Mouse (Mus musculus) hindbrain, embryonic 16.5 days (tissue): ENCODE results near the gene Emp3. TPM values are rescaled to one million over a fixed set of nuclear protein-coding genes. Genes with fewer than 3 reads are reported as not detected.
"Not testable (repeated sequence)": the region's sequence is repeated elsewhere in the genome, so short reads cannot be mapped to it uniquely, and the experiment has no call there.

ENCODE experiments used
- ATAC-seq: fragments of 200-750 bp; cut with Nextera tagmentation; 2 replicates; pipeline ENCODE4 v1.8.0; 2017; ENCODE audit warnings: moderate TSS enrichment, moderate library complexity
- H3K27ac ChIP-seq: fragments of 300-500 bp; sonication (generic); 2 replicates; pipeline ENCODE4 v1.5.1; 2014; ENCODE audit warnings: low read depth, mild to moderate bottlenecking, control low read depth, low read length, moderate library complexity
- H3K27me3 ChIP-seq: fragments of 300-500 bp; sonication (generic); replicated peaks from 2 replicates; pipeline ENCODE4 v1.6.1; 2014; ENCODE audit warnings: low read length; ENCODE audit not compliant: control insufficient read depth, insufficient read depth
- H3K36me3 ChIP-seq: fragments of 300-500 bp; sonication (generic); 2 replicates; pipeline ENCODE4 v1.6.1; 2014; ENCODE audit warnings: mild to moderate bottlenecking, low read length, moderate library complexity, mixed read lengths; ENCODE audit not compliant: control insufficient read depth, insufficient read depth
- H3K4me1 ChIP-seq: fragments of 300-500 bp; sonication (generic); 2 replicates; pipeline ENCODE4 v1.6.1; 2014; ENCODE audit warnings: low read depth, low read length; ENCODE audit not compliant: control insufficient read depth, insufficient read depth
- H3K4me2 ChIP-seq: fragments of 300-500 bp; sonication (generic); 2 replicates; pipeline ENCODE4 v1.6.1; 2014; ENCODE audit warnings: mild to moderate bottlenecking, low read length, control low read depth, moderate library complexity
- H3K4me3 ChIP-seq: fragments of 300-500 bp; sonication (generic); 2 replicates; pipeline ENCODE4 v1.5.1; 2014; ENCODE audit warnings: mild to moderate bottlenecking, low read length, control low read depth, moderate library complexity
- H3K9ac ChIP-seq: fragments of 300-500 bp; sonication (generic); 2 replicates; pipeline ENCODE4 v1.6.1; 2014; ENCODE audit warnings: low read depth, mild to moderate bottlenecking, control low read depth, low read length, moderate library complexity
- H3K9me3 ChIP-seq: fragments of 300-500 bp; sonication (generic); 2 replicates; pipeline ENCODE4 v1.6.1; 2014; ENCODE audit warnings: mild to moderate bottlenecking, low read length, moderate library complexity; ENCODE audit not compliant: control insufficient read depth
- whole genome bisulfite sequencing: fragments of 180-500 bp; shearing (Covaris S2); extraction: QIAGEN DNeasy Blood & Tissue Kit; methylation state at CpG from one replicate; pipeline ENCODE4 v1.1.7; 2014; 5-methylcytosine and 5-hydroxymethylcytosine counted together
- polyA plus RNA-seq: library from polyadenylated mRNA; unstranded; fragments of >200 nt; fragmentation: Nextera tagmentation; extraction: Ambion mirVana; gene quantifications from 2 replicates; pipeline ENCODE4 v1.2.1, GENCODE M21; 2015

Gene Emp3
- polyA plus RNA-seq, 1 experiment from 2014 or later: 33.2 TPM

DNA sequence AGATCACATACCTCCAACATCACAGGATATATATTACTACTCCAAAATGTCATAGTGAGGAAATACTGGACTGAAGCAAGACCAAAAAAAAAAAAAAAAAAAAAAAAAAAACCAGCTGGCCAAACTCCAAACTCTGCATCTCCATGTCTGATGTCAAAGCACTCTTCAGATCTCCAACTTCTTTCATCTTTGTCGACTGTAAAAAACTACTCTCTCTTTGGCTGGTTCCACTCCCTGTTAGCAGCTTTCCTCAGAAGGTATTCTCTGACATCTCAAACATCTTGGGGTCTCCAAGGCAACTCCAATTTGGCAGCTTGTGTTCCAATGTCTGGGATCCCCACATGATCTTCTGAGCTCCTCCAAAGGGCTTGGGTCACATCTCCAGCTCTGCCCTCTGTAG lies 42.9 kb downstream of the Emp3 start, which contains the start of gene Grin2d:
TSS of gene Grin2d (minus strand) at position 101 of the 400 bp plus-strand sequence.
- not testable (repeated sequence) for H3K4me3 ChIP-seq, H3K27me3 ChIP-seq, H3K4me2 ChIP-seq, H3K27ac ChIP-seq, H3K9me3 ChIP-seq, ATAC-seq, H3K9ac ChIP-seq
- peaks cover 14% of the 10 kb centered on the region for H3K4me1 ChIP-seq
- WGBS: 91% methylated on average over 1 of the region's 1 CpGs
- peaks cover 41% of the 10 kb centered on the region for H3K36me3 ChIP-seq

DNA sequence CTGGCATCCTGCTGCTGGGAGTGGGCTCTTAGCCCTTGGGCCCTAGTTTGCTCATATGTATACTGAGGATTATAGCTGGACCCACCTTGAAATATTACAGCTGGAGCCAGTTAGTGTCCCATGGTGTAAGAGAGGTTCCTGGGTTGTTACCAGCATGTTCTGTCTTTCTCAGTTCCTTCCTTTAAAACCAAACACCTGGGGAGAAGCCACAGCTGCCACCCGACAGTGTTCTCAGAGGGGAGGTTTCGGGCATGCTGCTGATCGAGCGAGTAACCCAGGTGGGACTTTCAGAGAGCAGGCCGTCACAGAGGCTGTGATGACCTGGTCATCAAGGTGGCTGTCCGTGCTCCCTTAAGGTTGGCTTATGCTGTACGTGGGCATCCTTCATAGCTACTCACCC lies 44.3 kb downstream of the Emp3 start:
- ATAC-seq: no peak
- H3K36me3 ChIP-seq: peaks cover 29% of the 10 kb centered on the region
- no peak overlapping the region for H3K4me2 ChIP-seq
- no peak overlapping the region for H3K4me3 ChIP-seq
- no peaks in the 10 kb centered on the region for H3K9me3 ChIP-seq
- no peaks in the 10 kb centered on the region for H3K27me3 ChIP-seq
- peaks cover 14% of the 10 kb centered on the region for H3K4me1 ChIP-seq
- H3K27ac ChIP-seq: no peak overlapping the region
- H3K9ac ChIP-seq: no peak overlapping the region
- 99% methylated on average over 7 of the region's 7 CpGs for WGBS

DNA sequence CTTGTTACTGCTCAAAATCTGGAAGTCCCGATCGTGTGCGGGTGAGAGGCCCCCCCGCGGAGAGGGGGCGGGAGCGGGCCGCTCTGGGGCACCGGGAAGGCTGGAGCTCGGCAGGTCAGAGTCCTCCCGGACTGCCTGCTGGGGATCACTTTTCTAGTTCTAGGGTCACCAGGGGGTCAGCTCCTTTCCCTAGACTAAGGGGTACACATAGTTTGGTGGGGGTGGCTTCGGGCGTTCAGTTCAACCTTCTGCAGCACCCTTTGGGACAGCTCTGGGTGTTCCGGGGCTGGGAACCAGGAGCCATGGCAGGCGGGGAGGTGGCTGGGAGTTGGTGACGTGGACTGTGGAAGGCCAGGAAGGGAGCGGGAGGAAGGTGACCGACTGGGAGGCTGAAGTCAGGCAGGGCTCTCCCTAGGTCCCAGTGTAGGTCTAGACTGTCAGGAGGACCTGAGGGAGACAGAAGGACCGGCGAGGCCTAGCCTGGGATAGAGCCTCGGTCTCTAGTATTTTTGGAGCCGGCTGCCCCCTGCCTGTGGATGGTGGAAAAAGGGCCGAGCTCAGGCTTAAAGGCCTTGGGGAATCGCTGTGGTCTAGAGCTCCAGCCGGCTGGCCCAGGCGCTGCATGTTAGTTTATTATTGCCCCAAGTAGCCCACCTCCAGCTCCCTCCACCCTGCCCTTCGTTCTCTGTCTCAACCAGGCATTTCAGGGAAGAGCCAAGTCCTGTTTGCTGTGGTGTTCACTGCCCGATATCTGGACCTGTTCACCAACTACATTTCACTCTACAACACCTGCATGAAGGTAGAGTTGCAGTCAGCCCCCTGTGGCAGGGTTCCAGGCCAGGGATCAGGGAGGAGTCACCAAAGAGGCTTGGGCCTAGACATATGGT lies 47.9 kb downstream of the Emp3 start:
- ATAC-seq: peak; percentile 19; the same call in 1 of the 2 replicates

DNA sequence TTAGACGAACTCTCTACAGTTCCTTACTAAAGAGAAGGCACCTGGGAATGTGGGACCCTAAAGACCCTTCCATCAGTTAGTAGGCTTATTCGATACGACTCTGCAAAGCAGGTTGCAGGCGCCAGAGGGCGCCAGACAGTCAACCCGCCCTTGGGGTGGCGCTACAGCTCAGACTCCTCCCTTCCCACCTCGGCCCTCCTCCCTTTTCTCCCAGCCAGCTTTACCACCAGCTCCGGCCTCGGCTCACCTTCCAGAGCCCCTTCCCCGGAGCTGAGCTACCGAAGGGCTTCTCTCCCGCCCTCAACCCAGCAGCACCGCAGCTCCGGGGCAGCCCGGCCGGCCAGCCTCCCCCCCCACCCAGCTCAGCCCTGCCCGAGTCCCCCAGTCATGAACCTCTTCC lies 48.6 kb downstream of the Emp3 start, which contains the start of gene Kdelr1:
TSS of gene Kdelr1 (plus strand) at position 149 of the 400 bp plus-strand sequence.
- H3K4me1 ChIP-seq: peaks cover 43% of the 10 kb centered on the region
- H3K4me3 ChIP-seq: peak within 1 kb of the TSS; percentile 52
- H3K36me3 ChIP-seq: peaks cover 15% of the 10 kb centered on the region; the same call in 1 of the 2 replicates

More for the DNA sequence above, 47.9 kb downstream of the Emp3 start:
- Histone ChIP-seq H3K4me3 (peak overlapping the region; percentile 52), H3K27ac (peak overlapping the region; percentile 65), H3K9ac (peak overlapping the region; percentile 72), H3K9me3 (no peaks in the 10 kb centered on the region), H3K27me3 (no peaks in the 10 kb centered on the region), H3K4me1 (peaks cover 36% of the 10 kb centered on the region), H3K36me3 (peaks cover 18% of the 10 kb centered on the region; the same call in 1 of the 2 replicates), H3K4me2 (peak overlapping the region; percentile 89)
- WGBS: 2% methylated on average over 28 of the region's 28 CpGs

DNA sequence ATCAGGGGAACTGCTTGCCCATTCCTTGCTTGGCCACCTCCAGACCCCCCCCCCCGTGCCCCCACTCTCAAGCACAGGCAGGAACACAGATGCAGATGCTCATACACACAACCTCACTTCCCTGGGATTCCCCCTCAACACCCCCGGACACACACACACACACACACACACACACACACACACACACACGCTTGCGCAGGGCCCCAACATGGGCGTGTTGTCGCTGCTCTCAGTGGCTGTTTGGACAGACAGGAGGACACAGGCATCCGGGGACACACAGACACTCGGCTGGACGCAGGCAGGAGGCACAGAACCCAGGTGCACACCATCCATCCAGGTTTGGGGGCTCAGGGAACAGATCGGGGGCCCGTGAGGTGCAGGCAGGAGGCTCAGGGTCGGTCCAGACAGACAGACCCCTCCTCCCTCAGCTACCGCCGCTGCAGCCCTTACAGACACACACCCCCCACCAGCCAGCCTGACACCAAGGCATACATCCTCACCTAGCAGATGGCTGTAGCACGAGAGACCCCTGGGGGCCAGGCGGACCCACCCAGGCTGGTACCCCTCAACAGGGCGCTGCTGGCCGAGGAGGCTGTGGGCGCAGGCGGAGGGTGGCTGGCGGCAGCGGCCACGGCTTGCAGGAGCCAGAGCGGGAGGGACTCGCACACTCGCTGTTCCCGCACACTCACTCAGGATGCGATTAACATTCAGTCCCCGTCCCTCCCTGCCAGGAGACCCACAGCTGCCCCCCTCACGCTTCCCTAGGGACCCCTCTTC lies 50.7 kb downstream of the Emp3 start:
- under 1% methylated on average over 30 of the region's 30 CpGs for WGBS
- peak overlapping the region; percentile 79 for H3K4me2 ChIP-seq
- peak overlapping the region; percentile 84 for H3K9ac ChIP-seq
- H3K27me3 ChIP-seq: no peaks in the 10 kb centered on the region
- H3K4me3 ChIP-seq: peak overlapping the region; percentile 72
- H3K27ac ChIP-seq: peak overlapping the region; percentile 60
- peaks cover 53% of the 10 kb centered on the region for H3K4me1 ChIP-seq
- H3K9me3 ChIP-seq: no peaks in the 10 kb centered on the region
- no peaks in the 10 kb centered on the region for H3K36me3 ChIP-seq
- ATAC-seq: peak; percentile 7

More for the DNA sequence above, 48.6 kb downstream of the Emp3 start, which contains the start of gene Kdelr1:
- no peaks in the 10 kb centered on the region for H3K27me3 ChIP-seq
- peak within 1 kb of the TSS; percentile 65 for H3K27ac ChIP-seq
- peak within 1 kb of the TSS; percentile 89 for H3K4me2 ChIP-seq
- peak; percentile 73 for ATAC-seq
- WGBS: under 1% methylated on average over 18 of the region's 18 CpGs
- H3K9me3 ChIP-seq: no peaks in the 10 kb centered on the region
- peak within 1 kb of the TSS; percentile 72 for H3K9ac ChIP-seq

DNA sequence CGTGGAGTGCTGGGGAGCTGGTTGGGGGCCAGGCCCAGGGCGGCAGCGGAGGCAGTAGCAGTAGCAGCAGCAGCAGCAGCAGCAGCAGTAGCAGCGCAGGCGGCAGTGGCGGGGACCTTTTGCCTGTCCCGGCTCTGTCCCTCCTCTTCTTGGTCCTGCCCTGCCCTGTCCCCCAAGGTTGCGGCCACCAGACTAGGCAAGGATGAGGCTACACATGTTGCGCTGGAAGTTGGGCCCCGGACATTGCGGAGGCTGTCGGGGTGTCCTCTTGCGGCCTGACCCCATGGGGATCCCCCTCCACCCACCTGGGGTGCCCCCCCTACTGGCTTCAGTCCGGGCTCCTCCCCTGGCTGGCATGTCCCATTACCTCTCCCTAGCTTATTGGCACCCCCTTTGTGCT lies 51.4 kb downstream of the Emp3 start:
- Histone ChIP-seq H3K9ac (peak overlapping the region; percentile 84), H3K9me3 (no peaks in the 10 kb centered on the region), H3K4me1 (peaks cover 50% of the 10 kb centered on the region), H3K27ac (peak overlapping the region; percentile 60), H3K36me3 (no peaks in the 10 kb centered on the region), H3K4me2 (peak overlapping the region; percentile 79), H3K4me3 (peak overlapping the region; percentile 72), H3K27me3 (no peaks in the 10 kb centered on the region)
- WGBS: 5% methylated on average over 10 of the region's 14 CpGs
- ATAC-seq: no peak

DNA sequence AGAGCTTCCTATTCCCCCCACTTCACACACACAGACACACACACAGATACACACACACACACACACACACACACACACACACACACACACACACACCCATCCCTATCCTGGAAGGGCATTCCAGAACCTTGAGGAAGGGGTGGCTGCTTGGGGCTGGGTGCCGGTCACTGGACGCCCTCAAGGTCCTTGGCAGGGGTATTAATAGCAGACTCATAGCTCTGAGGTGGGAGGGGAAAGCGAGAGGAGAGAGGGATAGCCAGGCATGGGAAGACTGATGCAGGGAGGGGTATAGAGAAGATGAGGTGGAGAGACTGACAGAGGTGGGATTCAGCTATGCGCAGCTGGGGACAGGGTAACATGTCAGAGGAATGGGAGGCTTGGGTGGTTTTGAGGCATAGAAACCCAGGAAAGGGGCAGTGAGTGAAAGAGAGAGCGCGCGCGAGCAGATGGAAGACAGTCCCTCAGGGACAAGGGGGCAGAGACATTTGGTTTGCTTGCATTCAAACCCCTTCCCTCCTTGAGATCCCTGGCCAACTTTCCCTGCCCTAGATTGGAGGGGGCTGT lies 52.0 kb downstream of the Emp3 start:
- no peak for ATAC-seq
- H3K4me3 ChIP-seq: peak overlapping the region; percentile 72

More for the DNA sequence above, 52.0 kb downstream of the Emp3 start:
- WGBS: 8% methylated on average over 8 of the region's 8 CpGs
- Histone ChIP-seq H3K27me3 (no peaks in the 10 kb centered on the region), H3K9ac (peak overlapping the region; percentile 84), H3K4me2 (peak overlapping the region; percentile 79), H3K9me3 (no peaks in the 10 kb centered on the region), H3K4me1 (peaks cover 46% of the 10 kb centered on the region), H3K36me3 (no peaks in the 10 kb centered on the region), H3K27ac (peak overlapping the region; percentile 60; the same call in 1 of the 2 replicates)
